Mouse (Mus musculus) C2C12 (cell line): ENCODE results near the gene Pnkp.

Source experiments
- CEBPB ChIP-seq: IDR thresholded peaks from one replicate; pipeline ENCODE4 v1.6.1; 2011; ENCODE audit warnings: low read depth, mild to moderate bottlenecking, control low read depth, moderate library complexity
- CTCF ChIP-seq: IDR thresholded peaks from one replicate; pipeline ENCODE4 v1.5.1; 2011; ENCODE audit not compliant: control insufficient read depth, insufficient read depth, insufficient read length
- FOSL1 ChIP-seq: IDR thresholded peaks from one replicate; pipeline ENCODE4 v1.8.0; 2011; ENCODE audit warnings: mild to moderate bottlenecking, low read length; ENCODE audit not compliant: poor library complexity, insufficient read depth, severe bottlenecking
- MAX ChIP-seq: IDR thresholded peaks from one replicate; pipeline ENCODE4 v1.6.1; 2011; ENCODE audit warnings: mild to moderate bottlenecking, control low read depth
- MYOD1 ChIP-seq: IDR thresholded peaks from one replicate; pipeline ENCODE4 v1.6.1; 2011; ENCODE audit warnings: low read depth; ENCODE audit not compliant: control insufficient read depth, insufficient read length
- MYOG ChIP-seq: IDR thresholded peaks from one replicate; pipeline ENCODE4 v1.6.1; 2011; ENCODE audit not compliant: control insufficient read depth, insufficient read length; ENCODE audit errors: extremely low read depth
- USF1 ChIP-seq: IDR thresholded peaks from one replicate; pipeline ENCODE4 v1.6.1; 2011; ENCODE audit warnings: low read depth, mild to moderate bottlenecking, control low read depth, moderate library complexity

- TF ChIP-seq MAX (no peak), FOSL1 (no peak), CTCF (no peak), MYOD1 (no peak), CEBPB (no peak), USF1 (no peak), MYOG (no peak)
These were observed 35.5 kb downstream of the Pnkp start, which contains the start of gene Med25 for GRCm38 (mm10) chr7:44892276-44892921.
